Mouse (Mus musculus) MEL-GATA-1-ER (cell line): ENCODE results near the gene Tbl1xr1.

ENCODE experiments used
- DNase-seq: peaks from one replicate; pipeline ENCODE4 v3.0.0-alpha.2; 2012; ENCODE audit warnings: low read depth; ENCODE audit errors: extremely low read depth

Tbl1xr1 gene

GRCm38 (mm10) chr3:22194185-22194856, 117.9 kb downstream of the Tbl1xr1 start:
- DNase-seq: no peak

GRCm38 (mm10) chr3:22198802-22199201, 122.3 kb downstream of the Tbl1xr1 start:
- no peak for DNase-seq

DNA sequence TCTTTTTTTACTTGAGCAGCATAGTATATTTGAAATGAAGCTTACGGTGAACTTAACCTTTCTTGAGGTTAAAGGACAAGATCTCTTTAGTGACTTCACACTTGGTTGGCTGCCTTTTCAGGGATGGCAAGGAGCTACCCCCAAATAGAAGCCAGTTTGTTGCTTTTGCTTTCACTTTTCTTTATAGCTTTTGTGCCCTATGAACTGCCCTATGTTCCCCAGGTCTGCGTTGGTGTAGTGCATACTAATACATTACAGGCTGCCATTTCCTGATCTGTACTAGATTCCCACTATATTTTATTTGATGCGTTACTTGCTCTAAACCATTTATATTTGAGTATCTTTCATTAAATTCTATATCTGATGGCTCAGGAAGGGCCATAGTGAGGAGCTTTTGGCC, 127.7 kb downstream of the Tbl1xr1 start:
- no peak for DNase-seq

DNA sequence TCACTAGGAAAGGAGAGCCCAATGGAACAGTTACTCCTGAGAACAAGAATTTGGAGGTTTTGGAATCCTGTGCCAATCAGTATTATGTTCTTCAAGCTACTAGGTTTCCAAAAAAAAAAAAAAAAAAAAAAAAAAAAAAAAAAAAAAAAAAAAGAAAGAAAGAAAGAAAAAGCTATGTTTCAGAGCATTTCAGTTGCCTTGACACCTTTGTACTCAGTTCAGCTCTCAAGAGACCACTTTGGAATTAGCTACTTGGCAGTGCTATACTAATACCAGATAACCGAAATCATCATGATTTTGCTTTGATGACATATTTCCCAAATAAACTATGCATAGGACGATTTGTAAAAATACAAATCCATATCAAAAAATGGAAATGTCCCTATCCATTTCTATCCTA, 145.1 kb downstream of the Tbl1xr1 start:
- DNase-seq: no peak

DNA sequence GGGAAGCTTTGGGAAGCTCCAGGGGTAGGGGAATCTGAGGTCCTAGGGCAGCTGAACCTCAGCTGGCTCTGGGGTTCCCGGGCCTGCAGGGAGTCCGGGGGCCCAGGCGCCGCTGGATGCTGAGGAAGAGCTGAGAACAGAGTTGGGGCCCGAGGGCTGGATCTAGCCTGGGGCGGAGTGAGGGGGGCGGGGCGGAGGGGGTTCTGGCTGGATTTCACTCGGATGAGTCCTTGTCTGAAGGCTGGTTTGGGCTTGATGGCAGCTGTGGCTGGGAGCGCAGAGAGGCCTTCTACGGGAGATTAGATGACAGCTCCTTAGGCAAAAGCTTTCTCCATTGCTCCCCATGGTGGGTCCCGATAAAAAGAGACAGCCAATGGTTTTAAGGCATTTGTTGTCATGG, 145.9 kb downstream of the Tbl1xr1 start:
- DNase-seq: no peak

GRCm38 (mm10) chr3:22223023-22223422, 146.6 kb downstream of the Tbl1xr1 start:
- DNase-seq: no peak

DNA sequence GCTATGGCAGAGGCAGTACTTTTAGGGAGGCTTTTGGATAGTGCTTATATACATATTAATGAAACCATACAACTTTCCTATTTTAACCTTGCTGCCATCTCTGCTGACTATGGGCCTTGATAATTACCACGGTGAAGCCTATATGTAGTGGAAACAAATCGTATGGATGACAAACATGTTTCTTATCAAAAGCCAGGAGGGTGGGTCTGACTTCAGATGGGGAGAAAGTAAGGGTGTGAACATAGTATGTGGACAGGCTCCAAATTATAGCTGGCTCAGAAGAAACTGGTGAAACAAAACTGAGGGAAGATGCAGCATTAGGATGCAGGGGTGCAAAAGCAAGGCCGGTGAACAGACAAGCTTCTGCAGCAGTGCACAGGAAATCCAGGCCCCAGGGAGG, 151.6 kb downstream of the Tbl1xr1 start:
- no peak for DNase-seq

GRCm38 (mm10) chr3:22230635-22231034, 154.2 kb downstream of the Tbl1xr1 start:
- no peak for DNase-seq

- no peak for DNase-seq
Measured at GRCm38 (mm10) chr3:22238106-22238900, 161.9 kb downstream of the Tbl1xr1 start.
